Mouse (Mus musculus) erythroblast, embryonic 14.5 days (primary cell): ENCODE results near the gene Tssk4. TPM values are rescaled to one million over a fixed set of nuclear protein-coding genes. Genes with fewer than 3 reads are reported as not detected.

Source experiments
- H3K27me3 ChIP-seq: 2 replicates; pipeline ENCODE4 v1.6.1; 2012; ENCODE audit warnings: inconsistent platforms; ENCODE audit not compliant: control insufficient read depth
- H3K36me3 ChIP-seq: 2 replicates; pipeline ENCODE4 v1.6.1; 2012; ENCODE audit warnings: mild to moderate bottlenecking, inconsistent platforms; ENCODE audit not compliant: control insufficient read depth
- H3K4me1 ChIP-seq: 2 replicates; pipeline ENCODE4 v1.6.1; 2012; ENCODE audit warnings: inconsistent platforms; ENCODE audit not compliant: control insufficient read depth
- H3K4me3 ChIP-seq: replicated peaks from 2 replicates; pipeline ENCODE3; 2012; ENCODE audit warnings: moderate library complexity, mild to moderate bottlenecking, inconsistent platforms
- H3K9me3 ChIP-seq: 2 replicates; pipeline ENCODE4 v1.6.1; 2012; ENCODE audit warnings: low read length, inconsistent platforms, mixed read lengths; ENCODE audit not compliant: control insufficient read depth
- GATA1 ChIP-seq: IDR thresholded peaks from 2 replicates; pipeline ENCODE4 v1.6.1; 2012; ENCODE audit warnings: low read length, inconsistent platforms, mixed read lengths
- TAL1 ChIP-seq: IDR thresholded peaks from 3 replicates; pipeline ENCODE4 v1.6.1; 2012; ENCODE audit warnings: low read length, inconsistent platforms, mixed read lengths
- polyA plus RNA-seq: library from polyadenylated mRNA; stranded (reverse); fragments of >175 nt; gene quantifications from 2 replicates; pipeline ENCODE4 v1.2.3, GENCODE M21; 2012

Tssk4 gene
- polyA plus RNA-seq, 1 experiment, result 0.05 TPM

DNA sequence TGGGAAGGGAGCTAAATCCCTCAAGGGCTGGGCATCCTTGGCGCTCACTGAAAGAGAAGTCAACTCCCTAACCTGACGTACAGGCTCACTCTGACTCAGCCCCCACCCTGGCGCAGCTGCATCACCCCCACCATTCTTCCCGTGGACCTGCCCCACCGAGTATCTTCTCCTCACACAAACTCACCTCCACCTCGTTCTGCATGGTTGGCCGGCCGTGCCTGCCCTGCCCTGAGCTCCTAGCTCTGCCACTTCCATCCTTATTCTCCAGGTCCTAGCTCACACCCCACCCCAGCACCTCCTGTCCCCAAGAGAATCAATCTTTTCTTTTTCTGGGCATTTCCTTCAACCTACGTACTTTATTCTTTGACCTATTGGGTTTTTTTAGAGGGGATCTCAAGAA, 51.1 kb downstream of the Tssk4 start:
- no peak for TF ChIP-seq TAL1
- TF ChIP-seq GATA1, result no peak
- no peaks in the 10 kb centered on the region for H3K27me3 ChIP-seq
- H3K36me3 ChIP-seq, result no peaks in the 10 kb centered on the region; the same call in 1 of the 2 replicates
- H3K4me1 ChIP-seq, result peaks cover 9% of the 10 kb centered on the region
- H3K9me3 ChIP-seq, result no peaks in the 10 kb centered on the region
- H3K4me3 ChIP-seq, result no peak overlapping the region

Other genes with a start within 250 kb of the Tssk4 start
- gene Dhrs4, start 171.4 kb upstream of the Tssk4 start, polyA plus RNA-seq, result 9.0 and 11.6 TPM in 2 replicates
- gene Carmil3, start 159.5 kb upstream of the Tssk4 start, polyA plus RNA-seq, result 0.03 TPM in 1 of 2 replicates, not detected in the other
- gene Cpne6, start 139.7 kb upstream of the Tssk4 start, polyA plus RNA-seq, result not detected in 2 replicates
- gene Nrl, start 125.2 kb upstream of the Tssk4 start, polyA plus RNA-seq, result 0.01 TPM in 1 of 2 replicates, not detected in the other
- gene Pck2, start 109.9 kb upstream of the Tssk4 start, polyA plus RNA-seq, result 6.1 and 9.3 TPM in 2 replicates
- 3.5 and 4.3 TPM in 2 replicates for gene Dcaf11, start 90.2 kb upstream of the Tssk4 start, polyA plus RNA-seq
- not detected in 2 replicates for gene A730061H03Rik, start 89.8 kb upstream of the Tssk4 start, polyA plus RNA-seq
- not detected in 2 replicates for gene Fitm1, start 74.6 kb upstream of the Tssk4 start, polyA plus RNA-seq
- 3.2 and 4.3 TPM in 2 replicates for gene Psme1, start 72.1 kb upstream of the Tssk4 start, polyA plus RNA-seq
- 3.5 and 3.8 TPM in 2 replicates for gene Emc9, start 64.9 kb upstream of the Tssk4 start, polyA plus RNA-seq
- gene Psme2, start 59.1 kb upstream of the Tssk4 start, polyA plus RNA-seq, result 4.4 and 7.0 TPM in 2 replicates
- gene Rnf31, start 58.5 kb upstream of the Tssk4 start, polyA plus RNA-seq, result 0.86 and 1.1 TPM in 2 replicates
- gene Irf9, start 46.6 kb upstream of the Tssk4 start, polyA plus RNA-seq, result 3.3 and 4.8 TPM in 2 replicates
- gene Rec8, start 32.1 kb upstream of the Tssk4 start, polyA plus RNA-seq, result 0.14 and 0.15 TPM in 2 replicates
- 2.2 and 2.9 TPM in 2 replicates for gene Ipo4, start 14.2 kb upstream of the Tssk4 start, polyA plus RNA-seq
- gene Gm49378, start 12.3 kb upstream of the Tssk4 start, polyA plus RNA-seq, result 0.01 and 0.44 TPM in 2 replicates
- 1.1 and 1.7 TPM in 2 replicates for gene Tm9sf1, start 6.4 kb upstream of the Tssk4 start, polyA plus RNA-seq
- 1.0 and 1.4 TPM in 2 replicates for gene Mdp1, start 10.3 kb downstream of the Tssk4 start, polyA plus RNA-seq
- 1.9 and 2.5 TPM in 2 replicates for gene Gmpr2, start 21.8 kb downstream of the Tssk4 start, polyA plus RNA-seq
- 6.8 and 9.0 TPM in 2 replicates for gene Nedd8, start 21.9 kb downstream of the Tssk4 start, polyA plus RNA-seq
- 3.6 and 4.0 TPM in 2 replicates for gene Tinf2, start 31.6 kb downstream of the Tssk4 start, polyA plus RNA-seq
- 0.03 and 0.05 TPM in 2 replicates for gene Tgm1, start 63.7 kb downstream of the Tssk4 start, polyA plus RNA-seq
- 0.28 and 0.46 TPM in 2 replicates for gene Rabggta, start 72.1 kb downstream of the Tssk4 start, polyA plus RNA-seq
- gene Dhrs1, start 95.5 kb downstream of the Tssk4 start, polyA plus RNA-seq, result 0.64 TPM in 1 of 2 replicates, not detected in the other
- 1.1 and 1.5 TPM in 2 replicates for gene Nop9, start 95.5 kb downstream of the Tssk4 start, polyA plus RNA-seq
- gene Cideb, start 108.3 kb downstream of the Tssk4 start, polyA plus RNA-seq, result 0.08 and 0.22 TPM in 2 replicates
- not detected in 2 replicates for gene Ltb4r2, start 111.2 kb downstream of the Tssk4 start, polyA plus RNA-seq
- 0.08 and 0.13 TPM in 2 replicates for gene Ltb4r1, start 115.8 kb downstream of the Tssk4 start, polyA plus RNA-seq
- gene Adcy4, start 133.9 kb downstream of the Tssk4 start, polyA plus RNA-seq, result 0.02 TPM in 1 of 2 replicates, not detected in the other
- gene Ripk3, start 138.7 kb downstream of the Tssk4 start, polyA plus RNA-seq, result 0.47 and 0.58 TPM in 2 replicates
- gene Nfatc4, start 173.0 kb downstream of the Tssk4 start, polyA plus RNA-seq, result not detected in 2 replicates
- gene Nynrin, start 203.8 kb downstream of the Tssk4 start, polyA plus RNA-seq, result 0.01 and 0.02 TPM in 2 replicates
- gene Cbln3, start 234.2 kb downstream of the Tssk4 start, polyA plus RNA-seq, result 0.01 TPM in 1 of 2 replicates, not detected in the other
- 1.3 and 1.9 TPM in 2 replicates for gene Khnyn, start 234.8 kb downstream of the Tssk4 start, polyA plus RNA-seq